Mouse (Mus musculus): ENCODE results near the gene Fmn2. TPM values are rescaled to one million over a fixed set of nuclear protein-coding genes. Genes with fewer than 3 reads are reported as not detected.

Fmn2 gene
- polyA plus RNA-seq, 1 experiment from 2014 or later: 14.5 TPM

DNA sequence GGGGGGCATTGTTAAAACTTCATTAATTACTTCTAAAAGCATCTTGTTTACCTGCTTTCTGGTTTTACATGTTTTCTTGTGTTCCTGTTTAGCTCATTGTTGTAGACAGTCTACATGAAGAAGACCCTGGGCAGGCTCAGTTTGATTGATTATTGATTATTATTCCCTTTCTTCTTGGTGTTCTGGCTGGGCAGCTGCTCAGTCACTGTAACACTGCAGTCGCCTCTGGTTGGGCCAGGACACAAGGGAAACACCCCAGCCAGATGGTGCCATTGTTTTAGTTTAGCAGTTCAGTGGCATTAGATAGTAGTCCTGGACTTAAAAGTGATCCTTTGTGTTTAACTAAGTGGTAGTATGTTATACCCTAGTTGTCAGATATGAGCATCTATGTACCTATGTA is 167.5 kb downstream of the Fmn2 start:
- Histone ChIP-seq H3K9ac (replicated peaks; ENCODE audit: low read depth, low read length) (no peak overlapping the region), H3K4me1 (ENCODE audit: control insufficient read depth, insufficient read depth, low read length) (no peaks in the 10 kb centered on the region), H3K9me3 (ENCODE audit: control insufficient read depth, low read length) (no peaks in the 10 kb centered on the region), H3K4me3 (ENCODE audit: low read depth, low read length) (no peak overlapping the region), H3K4me2 (ENCODE audit: low read depth, low read length) (no peak overlapping the region), H3K36me3 (ENCODE audit: control insufficient read depth, insufficient read depth, low read length) (no peaks in the 10 kb centered on the region), H3K27ac (ENCODE audit: low read depth, low read length) (no peak overlapping the region), H3K27me3 (ENCODE audit: control insufficient read depth, insufficient read depth, low read length) (no peaks in the 10 kb centered on the region)
- WGBS: 16% methylated on average over 1 of the region's 1 CpGs
- no peak for ATAC-seq (ENCODE audit: low read depth)

DNA sequence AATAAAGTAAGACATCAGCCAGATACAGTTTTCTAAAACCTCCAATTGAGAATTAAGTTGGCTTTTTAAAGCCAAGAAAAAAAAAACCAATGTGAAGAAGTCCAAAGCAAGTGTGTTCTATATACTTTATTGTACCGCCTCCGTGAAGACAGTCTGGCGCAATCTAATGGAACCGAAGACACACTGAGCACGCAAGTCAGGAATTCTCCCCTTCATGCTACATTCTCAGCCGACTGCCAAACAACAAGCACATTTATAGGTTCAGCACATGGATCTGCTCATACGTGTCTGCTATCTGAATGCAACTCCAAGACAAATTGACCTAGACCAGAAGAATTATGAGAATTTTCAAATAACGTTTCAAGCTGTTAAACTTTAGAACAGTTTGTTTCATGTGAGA is 169.2 kb downstream of the Fmn2 start:
- Histone ChIP-seq H3K9me3 (ENCODE audit: control insufficient read depth, low read length) (no peaks in the 10 kb centered on the region), H3K4me2 (ENCODE audit: low read depth, low read length) (no peak overlapping the region), H3K9ac (replicated peaks; ENCODE audit: low read depth, low read length) (no peak overlapping the region), H3K4me3 (ENCODE audit: low read depth, low read length) (no peak overlapping the region), H3K4me1 (ENCODE audit: control insufficient read depth, insufficient read depth, low read length) (no peaks in the 10 kb centered on the region), H3K36me3 (ENCODE audit: control insufficient read depth, insufficient read depth, low read length) (no peaks in the 10 kb centered on the region), H3K27ac (ENCODE audit: low read depth, low read length) (no peak overlapping the region), H3K27me3 (ENCODE audit: control insufficient read depth, insufficient read depth, low read length) (no peaks in the 10 kb centered on the region)
- no peak for ATAC-seq (ENCODE audit: low read depth)
- WGBS: 89% methylated on average over 8 of the region's 8 CpGs

DNA sequence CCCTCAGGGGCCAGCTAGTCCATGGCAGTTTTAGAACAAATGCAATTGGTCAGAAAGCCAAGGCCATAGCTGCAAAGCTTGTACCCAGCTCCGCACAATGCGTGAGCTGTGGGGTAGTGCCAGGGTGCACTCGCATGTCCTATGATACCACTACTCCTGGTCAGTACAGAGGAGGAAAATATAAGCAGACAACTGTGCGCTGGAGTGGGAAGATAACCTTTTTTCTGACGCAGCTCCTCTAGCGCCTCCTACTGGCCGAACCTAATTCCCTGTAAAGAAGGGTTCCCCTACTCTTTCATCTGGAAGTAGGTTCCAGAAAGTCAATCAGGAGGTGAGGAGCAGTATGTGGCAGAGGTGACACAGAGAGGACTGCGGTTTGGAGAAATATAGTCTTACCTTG is 173.0 kb downstream of the Fmn2 start:
- Histone ChIP-seq H3K9ac (replicated peaks; ENCODE audit: low read depth, low read length) (no peak overlapping the region), H3K4me2 (ENCODE audit: low read depth, low read length) (no peak overlapping the region), H3K27me3 (ENCODE audit: control insufficient read depth, insufficient read depth, low read length) (no peaks in the 10 kb centered on the region), H3K27ac (ENCODE audit: low read depth, low read length) (no peak overlapping the region), H3K36me3 (ENCODE audit: control insufficient read depth, insufficient read depth, low read length) (no peaks in the 10 kb centered on the region), H3K9me3 (ENCODE audit: control insufficient read depth, low read length) (no peaks in the 10 kb centered on the region), H3K4me1 (ENCODE audit: control insufficient read depth, insufficient read depth, low read length) (no peaks in the 10 kb centered on the region), H3K4me3 (ENCODE audit: low read depth, low read length) (no peak overlapping the region)
- no peak for ATAC-seq (ENCODE audit: low read depth)
- WGBS: 73% methylated on average over 8 of the region's 8 CpGs

DNA sequence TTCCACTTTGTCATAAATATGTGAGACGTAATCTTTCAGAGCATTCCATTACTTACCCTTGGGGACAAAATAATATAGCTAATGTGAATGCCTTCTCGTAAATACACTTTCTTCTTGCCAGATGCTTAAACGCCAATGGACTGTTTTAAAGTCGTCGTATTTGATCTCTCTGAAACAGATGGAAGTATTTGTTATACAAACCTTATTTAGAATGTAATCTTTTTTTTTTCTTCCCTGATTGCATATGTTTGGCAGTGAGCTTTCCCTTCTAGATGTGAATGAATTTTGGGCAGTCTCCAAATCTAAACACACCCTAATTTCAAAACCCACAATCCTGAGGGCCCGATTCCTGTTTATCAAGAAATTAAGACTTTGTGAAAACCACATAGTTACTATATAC is 173.7 kb downstream of the Fmn2 start:
- no peak overlapping the region for H3K27ac ChIP-seq (ENCODE audit: low read depth, low read length)
- no peak overlapping the region for H3K4me3 ChIP-seq (ENCODE audit: low read depth, low read length)
- H3K4me2 ChIP-seq (ENCODE audit: low read depth, low read length): no peak overlapping the region
- 65% methylated on average over 6 of the region's 6 CpGs for WGBS
- H3K9me3 ChIP-seq (ENCODE audit: control insufficient read depth, low read length): no peaks in the 10 kb centered on the region
- ATAC-seq (ENCODE audit: low read depth): no peak
- no peak overlapping the region for H3K9ac ChIP-seq (replicated peaks; ENCODE audit: low read depth, low read length)
- no peaks in the 10 kb centered on the region for H3K36me3 ChIP-seq (ENCODE audit: control insufficient read depth, insufficient read depth, low read length)
- H3K4me1 ChIP-seq (ENCODE audit: control insufficient read depth, insufficient read depth, low read length): no peaks in the 10 kb centered on the region
- H3K27me3 ChIP-seq (ENCODE audit: control insufficient read depth, insufficient read depth, low read length): no peaks in the 10 kb centered on the region

DNA sequence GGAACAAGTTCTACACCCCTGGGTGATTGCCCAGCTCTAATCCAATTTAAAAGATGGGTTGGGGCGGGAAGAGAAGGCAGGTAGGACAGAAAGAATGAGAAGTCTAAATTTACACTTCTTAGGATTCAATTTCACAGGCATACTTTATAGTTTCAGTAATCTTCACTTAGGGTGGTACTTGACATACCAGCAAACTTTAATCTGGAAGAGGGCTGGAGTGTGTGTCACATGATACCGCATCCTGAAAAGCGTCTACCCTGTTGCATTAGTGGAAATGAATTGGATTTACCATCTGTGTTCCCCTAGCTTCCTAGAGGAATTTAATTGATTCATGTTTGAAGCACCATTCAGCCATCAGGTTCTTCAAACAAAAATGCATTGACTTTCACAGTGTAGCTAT is 174.6 kb downstream of the Fmn2 start:
- Histone ChIP-seq H3K4me3 (ENCODE audit: low read depth, low read length) (no peak overlapping the region), H3K27ac (ENCODE audit: low read depth, low read length) (no peak overlapping the region), H3K36me3 (ENCODE audit: control insufficient read depth, insufficient read depth, low read length) (no peaks in the 10 kb centered on the region), H3K9ac (replicated peaks; ENCODE audit: low read depth, low read length) (no peak overlapping the region), H3K4me1 (ENCODE audit: control insufficient read depth, insufficient read depth, low read length) (no peaks in the 10 kb centered on the region), H3K27me3 (ENCODE audit: control insufficient read depth, insufficient read depth, low read length) (no peaks in the 10 kb centered on the region), H3K9me3 (ENCODE audit: control insufficient read depth, low read length) (no peaks in the 10 kb centered on the region), H3K4me2 (ENCODE audit: low read depth, low read length) (no peak overlapping the region)
- no peak for ATAC-seq (ENCODE audit: low read depth)
- WGBS: 90% methylated on average over 3 of the region's 3 CpGs

DNA sequence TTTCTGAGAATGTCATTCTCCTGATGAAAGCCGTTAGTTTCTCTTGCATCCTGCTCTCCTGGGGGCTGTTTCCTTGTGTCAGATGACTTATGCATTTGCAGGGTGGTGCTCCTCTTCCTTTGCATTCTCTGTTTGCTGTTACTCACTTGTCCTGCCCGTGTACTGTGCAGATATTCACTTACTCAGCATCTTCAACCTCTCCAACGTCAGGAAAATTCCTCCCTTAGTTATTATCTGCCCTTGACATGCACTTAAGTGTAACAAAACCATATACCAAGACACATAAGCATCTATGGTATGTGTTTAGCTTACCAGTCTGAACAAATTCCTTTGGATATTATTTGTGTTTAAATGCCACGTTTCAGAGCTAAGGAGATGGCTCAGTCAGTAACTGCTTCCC is 175.6 kb downstream of the Fmn2 start:
- Histone ChIP-seq H3K36me3 (ENCODE audit: control insufficient read depth, insufficient read depth, low read length) (no peaks in the 10 kb centered on the region), H3K9ac (replicated peaks; ENCODE audit: low read depth, low read length) (no peak overlapping the region), H3K9me3 (ENCODE audit: control insufficient read depth, low read length) (no peaks in the 10 kb centered on the region), H3K4me3 (ENCODE audit: low read depth, low read length) (no peak overlapping the region), H3K4me1 (ENCODE audit: control insufficient read depth, insufficient read depth, low read length) (no peaks in the 10 kb centered on the region), H3K27ac (ENCODE audit: low read depth, low read length) (no peak overlapping the region), H3K4me2 (ENCODE audit: low read depth, low read length) (no peak overlapping the region), H3K27me3 (ENCODE audit: control insufficient read depth, insufficient read depth, low read length) (no peaks in the 10 kb centered on the region)
- whole genome bisulfite sequencing: 48% methylated on average over 4 of the region's 4 CpGs
- ATAC-seq (ENCODE audit: low read depth): 0 out of 2 replicates have a peak, but pooled peaks have one; percentile 17

DNA sequence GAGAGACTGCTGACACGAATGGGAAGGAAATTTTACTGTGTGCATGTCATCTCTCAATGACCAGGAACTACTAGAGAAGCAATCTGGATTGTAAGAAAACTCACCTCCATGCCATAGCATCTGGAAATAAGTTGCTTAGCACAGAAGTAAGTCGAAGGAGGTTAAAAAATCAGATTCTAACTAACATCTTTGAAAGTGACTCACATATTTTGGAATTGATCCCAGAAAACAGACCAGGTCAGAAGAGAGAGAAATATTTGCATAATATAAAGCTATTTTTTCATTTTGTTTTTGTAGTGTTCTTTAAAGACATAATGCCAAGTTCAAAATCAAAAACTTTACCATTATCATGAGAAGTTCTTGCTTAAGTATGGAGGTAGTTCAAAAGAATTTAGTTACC is 187.7 kb downstream of the Fmn2 start:
- Histone ChIP-seq H3K4me3 (ENCODE audit: low read depth, low read length) (no peak overlapping the region), H3K9ac (replicated peaks; ENCODE audit: low read depth, low read length) (no peak overlapping the region), H3K27me3 (ENCODE audit: control insufficient read depth, insufficient read depth, low read length) (no peaks in the 10 kb centered on the region), H3K9me3 (ENCODE audit: control insufficient read depth, low read length) (no peaks in the 10 kb centered on the region), H3K36me3 (ENCODE audit: control insufficient read depth, insufficient read depth, low read length) (no peaks in the 10 kb centered on the region), H3K27ac (ENCODE audit: low read depth, low read length) (no peak overlapping the region), H3K4me2 (ENCODE audit: low read depth, low read length) (no peak overlapping the region), H3K4me1 (ENCODE audit: control insufficient read depth, insufficient read depth, low read length) (no peaks in the 10 kb centered on the region)
- ATAC-seq (ENCODE audit: low read depth): no peak
- WGBS: 97% methylated on average over 2 of the region's 2 CpGs

DNA sequence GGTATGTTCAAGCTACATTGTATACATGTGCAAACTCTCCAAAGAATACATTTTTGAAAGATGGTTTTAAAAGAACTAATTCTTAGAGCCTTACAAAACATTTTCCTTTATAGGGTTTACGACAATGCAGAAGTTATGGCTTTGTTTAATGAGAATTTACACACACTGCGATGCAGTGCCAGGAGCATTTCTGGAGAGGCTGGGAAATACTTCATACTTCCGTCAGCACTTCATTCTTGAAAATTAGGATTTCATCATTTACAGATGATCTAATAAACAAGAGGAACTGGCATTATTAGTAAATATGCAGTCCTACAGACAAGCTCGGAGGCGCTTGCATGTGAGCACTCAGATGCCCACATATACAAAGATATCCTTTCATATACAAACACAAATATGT is 199.2 kb downstream of the Fmn2 start:
- no peaks in the 10 kb centered on the region for H3K9me3 ChIP-seq (ENCODE audit: control insufficient read depth, low read length)
- no peak overlapping the region for H3K9ac ChIP-seq (replicated peaks; ENCODE audit: low read depth, low read length)
- H3K4me3 ChIP-seq (ENCODE audit: low read depth, low read length): no peak overlapping the region
- no peaks in the 10 kb centered on the region for H3K4me1 ChIP-seq (ENCODE audit: control insufficient read depth, insufficient read depth, low read length)
- WGBS: 87% methylated on average over 5 of the region's 5 CpGs
- no peak for ATAC-seq (ENCODE audit: low read depth)
- no peak overlapping the region for H3K4me2 ChIP-seq (ENCODE audit: low read depth, low read length)
- H3K36me3 ChIP-seq (ENCODE audit: control insufficient read depth, insufficient read depth, low read length): no peaks in the 10 kb centered on the region
- H3K27me3 ChIP-seq (ENCODE audit: control insufficient read depth, insufficient read depth, low read length): no peaks in the 10 kb centered on the region
- H3K27ac ChIP-seq (ENCODE audit: low read depth, low read length): no peak overlapping the region

DNA sequence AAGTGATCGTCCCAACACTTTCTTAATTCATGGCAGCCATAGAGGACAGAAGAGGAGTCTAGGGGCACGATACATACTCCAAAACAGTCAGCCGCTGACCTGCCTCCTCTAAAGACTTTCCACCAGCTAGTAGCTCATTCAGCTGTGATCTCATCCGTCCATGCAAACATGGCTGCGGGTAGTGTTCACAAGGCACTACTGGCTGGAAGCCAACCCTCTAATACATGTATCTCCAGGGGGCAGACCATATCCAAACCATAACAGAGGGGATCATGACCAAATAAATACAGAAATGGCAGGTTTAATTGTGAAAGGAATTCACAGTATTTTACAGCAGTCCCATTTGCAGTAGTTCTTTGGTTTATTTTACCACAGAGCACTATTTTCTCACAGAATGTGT is 200.2 kb downstream of the Fmn2 start:
- H3K36me3 ChIP-seq (ENCODE audit: control insufficient read depth, insufficient read depth, low read length): no peaks in the 10 kb centered on the region
- no peaks in the 10 kb centered on the region for H3K27me3 ChIP-seq (ENCODE audit: control insufficient read depth, insufficient read depth, low read length)
- no peak overlapping the region for H3K27ac ChIP-seq (ENCODE audit: low read depth, low read length)
- no peak overlapping the region for H3K4me2 ChIP-seq (ENCODE audit: low read depth, low read length)
- H3K4me3 ChIP-seq (ENCODE audit: low read depth, low read length): no peak overlapping the region
- WGBS: 52% methylated on average over 5 of the region's 5 CpGs
- no peaks in the 10 kb centered on the region for H3K9me3 ChIP-seq (ENCODE audit: control insufficient read depth, low read length)
- no peak overlapping the region for H3K9ac ChIP-seq (replicated peaks; ENCODE audit: low read depth, low read length)
- peak; percentile 65 for ATAC-seq (ENCODE audit: low read depth)
- no peaks in the 10 kb centered on the region for H3K4me1 ChIP-seq (ENCODE audit: control insufficient read depth, insufficient read depth, low read length)

DNA sequence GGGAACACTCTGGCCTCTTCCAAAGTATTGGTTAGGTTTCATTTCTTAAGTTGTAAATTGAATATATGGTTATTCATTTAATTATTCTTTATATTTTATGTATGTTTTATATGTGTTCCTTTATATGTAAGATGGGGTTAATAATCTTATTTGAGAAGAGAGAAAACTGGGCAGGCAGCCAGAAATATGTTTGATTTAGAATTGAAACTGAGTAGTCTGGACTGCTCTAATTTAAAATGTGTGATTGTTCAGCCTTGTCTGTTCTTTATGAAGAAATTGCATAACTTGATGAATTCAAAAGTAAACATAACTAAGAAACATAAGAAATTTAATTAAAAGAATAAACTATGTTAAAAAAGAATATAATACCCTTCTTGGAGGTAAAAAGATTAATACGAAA is 202.3 kb downstream of the Fmn2 start:
- H3K4me3 ChIP-seq (ENCODE audit: low read depth, low read length): no peak overlapping the region
- H3K4me2 ChIP-seq (ENCODE audit: low read depth, low read length): no peak overlapping the region
- H3K9ac ChIP-seq (replicated peaks; ENCODE audit: low read depth, low read length): no peak overlapping the region
- ATAC-seq (ENCODE audit: low read depth): no peak
- no peaks in the 10 kb centered on the region for H3K4me1 ChIP-seq (ENCODE audit: control insufficient read depth, insufficient read depth, low read length)
- no peaks in the 10 kb centered on the region for H3K36me3 ChIP-seq (ENCODE audit: control insufficient read depth, insufficient read depth, low read length)
- 93% methylated on average over 1 of the region's 1 CpGs for WGBS
- no peaks in the 10 kb centered on the region for H3K9me3 ChIP-seq (ENCODE audit: control insufficient read depth, low read length)
- H3K27me3 ChIP-seq (ENCODE audit: control insufficient read depth, insufficient read depth, low read length): no peaks in the 10 kb centered on the region
- no peak overlapping the region for H3K27ac ChIP-seq (ENCODE audit: low read depth, low read length)
